Mouse (Mus musculus) lung, postnatal 25 days (tissue): ENCODE measurements at regions not wholly inside any gene's neighbourhood (a gene's known extent, or its start where the extent isn't known, plus 50 kb on each side); places are given as distances from the start of the nearest gene placed in this dataset.

Source experiments
- DNase-seq: peaks from one replicate; pipeline ENCODE4 v3.0.0; 2022; ENCODE audit warnings: low spot score

DNA sequence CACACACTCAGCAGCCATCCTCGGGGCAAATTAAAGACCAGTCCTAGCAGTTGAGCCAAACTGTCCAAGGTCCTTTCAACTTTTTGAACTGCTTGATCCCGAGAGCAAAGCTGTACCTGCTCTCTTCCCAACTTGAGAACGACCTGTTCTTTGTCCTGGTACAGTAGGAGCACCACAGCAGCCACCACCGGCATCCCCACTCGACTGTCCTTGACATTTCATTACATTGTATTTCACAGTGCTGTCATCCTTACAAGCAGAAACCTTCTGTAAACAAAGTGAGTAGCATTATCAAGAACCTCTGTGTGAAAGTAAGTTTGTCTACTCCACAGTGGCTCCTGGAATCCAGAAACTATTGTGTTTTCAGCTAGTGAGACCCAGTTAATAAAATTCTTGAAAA is 240.2 kb upstream of the Zfp462 start:
- DNase-seq = no peak

DNA sequence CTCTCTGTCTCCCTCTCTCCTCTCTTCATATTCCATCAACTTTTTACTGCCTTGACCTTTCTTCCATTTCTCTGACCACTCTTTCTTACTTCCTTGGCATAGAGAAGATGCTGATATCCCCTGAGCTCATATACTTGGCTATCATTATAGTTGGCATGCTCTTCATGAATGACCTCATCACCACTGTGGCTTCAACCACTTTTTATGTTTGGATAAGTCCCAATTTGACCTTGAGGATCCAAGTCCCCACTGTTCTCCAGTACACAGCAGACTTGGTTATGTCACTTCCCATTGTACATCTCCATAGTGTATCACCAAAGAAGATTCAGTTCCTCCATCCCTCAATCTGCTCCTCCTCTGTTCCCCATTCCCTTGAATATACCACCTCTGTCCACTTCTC is 235.1 kb upstream of the Zfp462 start:
- no peak for DNase-seq

GRCm38 (mm10) chr4:54712929-54713328 is 231.9 kb upstream of the Zfp462 start:
- no peak for DNase-seq

DNA sequence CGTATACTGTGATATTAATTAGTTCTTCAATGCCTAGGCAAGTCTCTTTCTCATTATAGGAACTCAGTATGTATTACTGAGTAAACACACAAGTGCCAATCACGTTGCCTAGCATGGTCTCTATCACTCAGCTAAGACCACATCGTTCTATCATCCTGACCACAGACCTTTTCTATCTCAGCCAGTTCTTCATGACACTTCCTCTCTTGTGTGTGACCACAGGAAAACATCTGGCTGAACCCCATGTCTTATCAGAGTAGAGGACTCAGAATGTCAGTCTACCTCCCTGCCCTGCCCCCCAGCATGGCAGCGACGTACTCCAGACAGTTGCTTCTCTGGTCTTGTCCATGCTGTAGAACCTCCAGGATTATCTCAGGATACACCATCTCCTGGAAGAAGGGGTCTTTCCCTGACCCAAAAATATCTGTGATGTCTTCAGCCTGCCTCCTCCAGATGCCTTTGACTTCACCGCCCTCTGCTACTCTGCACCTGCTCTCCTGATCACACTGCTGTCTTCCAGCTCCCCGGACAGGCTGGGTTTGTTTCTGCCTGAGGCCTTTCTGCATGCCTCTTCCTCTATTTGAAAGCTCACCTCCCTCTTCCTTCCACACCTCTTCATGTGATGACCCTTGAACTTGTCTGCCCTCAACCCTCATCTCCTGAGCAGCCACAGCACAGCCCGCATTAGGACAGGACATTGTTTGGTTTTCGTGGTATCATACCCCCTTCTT is 230.1 kb upstream of the Zfp462 start:
- no peak for DNase-seq

DNA sequence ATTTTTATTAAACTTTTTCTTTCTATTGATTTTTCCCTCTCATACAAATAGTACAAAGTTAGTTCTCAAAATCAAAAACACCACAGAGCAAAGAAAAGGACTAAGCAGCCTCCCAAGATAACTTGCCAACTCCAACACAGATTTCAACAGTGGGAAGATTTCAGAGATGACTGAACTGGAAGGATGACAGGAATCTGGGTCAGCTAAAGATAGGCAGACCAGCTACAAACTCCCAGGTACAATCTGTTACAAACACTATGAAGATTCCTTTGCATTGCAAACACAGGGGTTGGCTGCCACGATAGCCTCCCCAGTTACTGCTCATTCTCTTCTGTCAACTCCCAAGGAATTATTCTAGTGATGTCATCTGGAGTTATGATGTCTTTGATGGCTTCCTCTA is 226.8 kb upstream of the Zfp462 start:
- DNase-seq = no peak

- DNase-seq = no peak
These were observed 205.8 kb upstream of the Zfp462 start for GRCm38 (mm10) chr4:54739001-54739400.

DNA sequence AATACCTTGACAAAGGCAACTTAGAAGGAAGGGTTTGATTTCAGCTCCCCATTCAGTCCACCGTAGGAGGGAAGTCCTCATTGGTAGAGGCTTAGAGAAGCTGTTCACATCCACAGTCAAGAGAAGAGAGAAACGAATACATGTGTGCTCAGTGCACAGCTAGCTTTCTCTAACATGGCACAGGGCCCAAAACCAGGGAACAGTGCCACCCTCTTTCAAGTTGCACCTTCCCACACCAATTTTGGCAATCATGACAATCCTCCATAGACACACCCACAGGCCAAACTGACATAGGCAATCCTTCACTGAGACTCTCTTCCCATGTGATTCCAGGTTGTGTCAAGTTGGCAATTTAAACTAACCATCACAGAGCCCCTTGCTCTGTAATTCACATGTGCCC is 193.4 kb upstream of the Zfp462 start:
- no peak for DNase-seq

- no peak for DNase-seq
These were observed 188.4 kb upstream of the Zfp462 start for GRCm38 (mm10) chr4:54756441-54756840.

DNA sequence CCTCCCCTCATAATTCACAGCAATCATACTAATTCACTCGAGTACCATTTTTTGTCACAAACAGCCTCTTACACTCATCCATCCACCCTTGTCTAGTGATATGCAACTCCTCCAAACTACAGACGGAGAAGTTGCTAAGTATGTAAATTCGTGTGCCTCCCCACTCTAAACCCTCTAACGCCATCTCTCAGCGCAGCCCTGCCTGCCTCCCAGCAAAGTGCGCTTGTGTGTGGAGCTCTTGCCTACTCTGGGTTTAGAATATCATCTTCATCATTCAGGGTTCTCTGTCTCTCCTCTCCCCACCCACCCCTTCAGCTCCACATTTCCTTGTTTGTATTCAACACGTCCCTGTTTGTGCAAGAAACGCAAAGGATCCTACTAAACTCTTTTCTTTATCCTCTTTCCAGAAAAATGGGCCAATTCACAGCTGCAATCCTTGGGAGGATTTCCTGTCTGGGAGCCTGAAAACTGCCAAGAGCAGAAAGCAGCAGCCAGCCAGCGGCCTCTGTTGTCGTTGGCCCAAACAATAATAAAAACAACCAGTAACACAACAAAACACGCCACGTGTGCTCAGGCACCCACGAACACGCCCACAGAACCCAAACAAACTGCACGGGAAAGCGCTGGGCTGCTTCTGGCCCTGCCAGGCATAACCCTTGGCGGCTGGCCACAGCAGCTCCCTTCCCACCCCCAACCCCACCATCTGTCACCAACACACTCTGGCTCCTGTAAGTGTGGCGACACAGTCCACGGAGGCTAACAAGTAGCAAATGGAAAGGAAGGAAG is 186.9 kb upstream of the Zfp462 start:
- no peak for DNase-seq

DNA sequence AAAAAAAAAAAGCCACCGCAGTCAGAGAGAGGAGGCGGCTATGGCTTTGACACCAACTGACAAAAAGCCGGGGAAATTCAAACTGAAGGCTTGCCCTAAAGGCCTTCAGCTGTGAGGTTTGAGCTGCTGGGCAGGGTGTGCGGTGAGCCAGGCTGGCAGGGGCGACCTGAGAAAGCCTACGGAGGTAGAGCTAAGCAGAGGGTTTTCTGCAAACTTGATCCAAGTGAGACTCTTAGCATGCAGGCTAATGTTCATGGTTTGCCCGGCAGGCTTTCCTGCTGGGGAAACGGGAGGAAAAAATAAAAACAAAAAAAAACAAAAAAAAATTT is 186.4 kb upstream of the Zfp462 start:
- DNase-seq = no peak

- DNase-seq = peak; percentile 33
These were observed 183.6 kb upstream of the Zfp462 start for GRCm38 (mm10) chr4:54761257-54761656.

DNA sequence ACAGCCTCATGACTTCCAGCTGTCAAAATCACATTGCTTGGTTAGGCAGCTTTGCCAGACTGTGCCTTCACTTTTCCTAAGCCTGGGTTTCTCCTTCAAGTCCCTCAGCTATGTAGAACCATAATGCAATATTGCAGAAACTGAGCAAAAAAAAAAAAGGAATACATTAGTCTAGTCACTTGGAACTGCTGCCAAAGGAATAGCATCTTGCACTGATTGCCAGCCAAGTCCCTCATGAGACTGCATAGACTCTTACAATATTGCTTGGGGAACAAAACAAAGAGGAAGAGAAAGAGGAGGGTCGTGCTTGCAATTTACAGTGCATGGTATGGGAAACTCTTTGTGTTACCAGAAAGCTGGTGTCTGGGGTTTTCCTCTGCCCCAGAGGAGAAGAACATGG is 179.8 kb upstream of the Zfp462 start:
- DNase-seq = no peak

DNA sequence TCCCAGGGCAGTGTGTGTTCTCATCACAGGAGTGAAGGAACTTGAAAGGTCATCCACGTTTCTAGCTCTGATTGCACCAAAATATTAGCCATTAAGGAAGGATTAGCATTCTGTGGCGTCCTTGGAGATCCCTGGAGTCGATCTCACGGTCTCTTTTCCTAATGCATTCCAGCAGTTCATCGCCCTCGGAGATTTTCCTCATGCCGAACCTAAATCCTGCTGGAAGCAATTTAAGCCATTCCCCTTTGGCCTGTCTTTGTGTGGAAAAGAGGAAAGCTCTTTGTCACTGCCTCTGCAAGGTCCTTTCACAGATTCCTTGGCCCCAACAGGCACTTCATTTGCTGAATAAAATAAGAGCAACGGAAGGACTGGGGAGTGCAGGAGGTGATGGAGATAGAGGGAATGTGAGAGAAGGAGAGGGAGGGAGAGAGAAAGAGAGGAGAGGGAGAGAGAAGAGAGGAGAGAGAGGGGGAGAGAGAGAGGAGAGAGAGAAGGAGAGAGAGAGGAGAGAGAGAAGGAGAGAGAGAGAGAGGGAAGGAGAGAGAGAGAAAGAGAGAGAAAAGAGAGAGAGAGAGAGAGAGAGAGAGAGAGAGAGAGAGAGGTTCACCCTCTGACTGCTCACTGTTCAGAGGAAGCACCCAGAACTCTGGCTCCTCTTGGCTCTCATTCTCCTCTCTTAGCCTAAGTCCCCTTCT is 177.2 kb upstream of the Zfp462 start:
- DNase-seq = no peak

DNA sequence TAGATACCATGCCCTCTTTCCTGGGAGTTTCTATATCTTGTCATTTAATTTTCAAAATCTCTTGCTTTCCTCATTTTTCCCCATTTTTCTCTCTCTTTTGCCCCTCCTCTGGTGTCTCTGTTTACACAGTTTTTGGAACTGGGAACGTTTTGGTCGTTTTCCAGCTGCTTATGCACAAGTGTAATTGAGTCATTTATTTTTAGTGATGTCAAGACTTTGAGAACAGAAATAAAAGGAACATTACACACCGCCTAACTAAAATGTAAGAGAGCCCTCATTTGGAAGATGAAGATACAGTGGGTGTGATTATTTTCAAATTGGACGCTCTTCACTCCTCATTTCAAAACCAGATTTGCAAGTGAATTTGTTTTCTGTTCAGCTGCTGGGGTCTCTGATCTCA is 176.0 kb upstream of the Zfp462 start:
- no peak for DNase-seq

DNA sequence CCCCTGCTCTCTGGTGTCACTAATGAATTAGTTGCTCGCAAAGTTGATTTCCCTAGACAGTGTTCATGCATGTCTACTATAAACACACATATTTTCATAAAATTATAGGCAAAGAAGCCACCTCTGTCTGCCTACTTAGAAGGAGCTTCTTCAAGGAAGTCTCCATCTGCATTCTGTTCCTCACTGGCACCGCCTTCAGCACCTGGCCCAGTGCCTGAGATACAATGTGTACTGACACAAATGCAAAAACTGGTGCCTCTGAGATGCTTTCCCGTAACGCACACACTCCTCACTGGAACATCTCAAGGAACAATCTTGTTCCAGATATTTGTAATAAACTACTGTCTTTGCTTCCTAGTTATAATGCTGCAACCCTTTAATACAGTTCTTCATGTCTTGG is 170.8 kb upstream of the Zfp462 start:
- no peak for DNase-seq

GRCm38 (mm10) chr4:54774717-54775116 is 170.1 kb upstream of the Zfp462 start:
- DNase-seq = no peak

- DNase-seq = no peak
These were observed 164.3 kb upstream of the Zfp462 start for GRCm38 (mm10) chr4:54780511-54780910.

GRCm38 (mm10) chr4:54791217-54791742 is 153.6 kb upstream of the Zfp462 start:
- DNase-seq = no peak

DNA sequence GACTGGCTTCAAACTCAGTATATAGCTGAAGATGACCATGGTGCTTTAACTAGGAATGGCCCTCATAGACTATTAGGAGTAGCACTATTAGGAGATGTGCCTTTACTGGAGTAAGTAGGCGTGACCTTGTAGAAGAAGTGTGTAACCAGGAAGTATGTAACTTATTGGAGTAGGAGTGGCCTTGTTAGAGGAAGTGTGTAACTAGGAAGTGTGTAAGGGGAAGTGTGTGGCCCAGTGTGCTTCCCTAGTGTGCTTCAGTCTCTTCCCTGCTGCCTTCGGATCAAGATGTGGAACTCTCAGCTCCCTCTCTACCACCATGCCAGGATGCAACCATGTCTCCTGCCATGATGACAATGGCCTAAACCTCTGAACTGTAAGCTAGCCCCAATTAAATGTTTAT is 151.0 kb upstream of the Zfp462 start:
- no peak for DNase-seq

- no peak for DNase-seq
These were observed 149.6 kb upstream of the Zfp462 start for GRCm38 (mm10) chr4:54795246-54795645.

DNA sequence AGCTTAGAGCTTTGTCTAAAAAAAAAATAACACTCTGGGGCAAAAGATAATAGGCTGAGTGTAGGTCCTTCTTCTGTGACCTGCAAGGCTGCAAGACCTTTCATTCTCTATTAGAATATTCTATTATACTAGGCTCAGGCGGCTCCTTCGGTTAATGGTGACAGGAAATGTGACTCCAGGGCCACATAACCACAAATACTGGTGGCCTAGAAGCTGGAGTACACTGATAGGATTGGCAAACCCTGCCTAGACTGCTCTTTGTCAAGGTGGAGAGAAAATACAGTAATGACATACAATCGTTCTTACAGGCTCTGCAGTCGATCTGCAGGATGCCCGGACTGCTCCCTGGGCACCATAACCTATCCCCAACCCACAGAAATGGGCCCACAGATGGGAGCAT is 146.3 kb upstream of the Zfp462 start:
- no peak for DNase-seq

- no peak for DNase-seq
These were observed 133.7 kb upstream of the Zfp462 start for GRCm38 (mm10) chr4:54811163-54811562.
